In the genomic region with DNA sequence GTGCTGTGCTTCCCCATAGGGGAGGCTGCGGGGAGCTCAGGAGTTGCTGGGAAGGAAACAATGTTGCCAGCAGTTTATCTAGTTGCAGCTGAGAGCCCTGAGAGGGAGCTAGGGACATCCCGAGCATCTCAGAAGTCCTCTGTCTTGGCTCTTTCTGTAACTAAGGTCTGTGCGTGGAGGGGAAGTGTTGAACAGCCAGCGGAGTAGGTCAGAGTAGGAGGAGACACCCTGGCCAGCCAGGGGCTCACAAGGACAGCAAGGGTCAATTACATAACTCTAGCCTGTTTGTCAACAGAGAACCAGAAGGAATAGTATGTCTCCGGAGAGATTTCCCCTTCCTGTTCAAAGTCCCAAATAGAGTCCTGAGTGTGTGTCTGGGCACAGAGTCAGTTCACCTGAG, we compare ENCODE assay signal across 12 mouse cellular contexts. TPM values are rescaled to one million over a fixed set of nuclear protein-coding genes. Genes with fewer than 3 reads are reported as not detected.
A peak's percentile ranks its signal among the peaks of the same experiment; 100 is the strongest.
DNase-seq lines count a peak whose midpoint lies in the region; ATAC-seq and TF ChIP-seq lines count a peak whose summit lies in the region.
"Had no signal": no experiment of that assay in that cellular context is flagged by ENCODE, and none has a peak within 500 bp of the region (broad histone marks: within the 10 kb centered on the region; RNA-seq: fewer than 3 reads in every experiment).

No protein-coding gene starts in this region.

- no peak for TF ChIP-seq POLR2A in spleen, adult 2 months (IDR thresholded peaks at IDR 0.05; ENCODE audit: low read depth, low read length)

- H3K9ac ChIP-seq in heart, embryonic 16.5 days (ENCODE audit: low read length): peak overlapping the region; percentile 7; the same call in 1 of the 2 replicates
- H3K9ac ChIP-seq: hindbrain, embryonic 15.5 days had no signal

- DNase-seq in heart, adult 18-20 months: peak; percentile 60 to 63
- DNase-seq in heart, adult 8-10 months (ENCODE audit: low spot score): no peak
- DNase-seq in spleen, adult 2 months (ENCODE audit: low read depth in 1 of 2, low spot score in 2 of 2): no peak
- no peak for DNase-seq in spleen, adult 18-20 months
- DNase-seq in T-cell, adult 2 months (ENCODE audit: low spot score): no peak
- DNase-seq in layer of hippocampus, adult 8-10 months (ENCODE audit: low spot score in 2 of 2): no peak
- DNase-seq: liver; thymus, postnatal 14 days had no signal

- H3K36me3 ChIP-seq in spleen, adult 2 months (ENCODE audit: control insufficient read depth, insufficient read depth, low read length): no peaks in the 10 kb centered on the region
- 0 out of 2 replicates have a peak, but pooled peaks cover 2% of the 10 kb centered on the region for H3K36me3 ChIP-seq in heart, embryonic 16.5 days (ENCODE audit: control insufficient read depth, insufficient read depth)
- H3K36me3 ChIP-seq: hindbrain, embryonic 15.5 days had no signal

- no peak overlapping the region for H3K4me3 ChIP-seq in spleen, adult 2 months (ENCODE audit: extremely low read depth, insufficient read depth, insufficient read length)
- no peak overlapping the region for H3K4me3 ChIP-seq in heart, embryonic 16.5 days (ENCODE audit: low read length)
- H3K4me3 ChIP-seq: erythroblast, embryonic 14.5 days; hindbrain, embryonic 15.5 days had no signal

- H3K27me3 ChIP-seq in spleen, adult 2 months (ENCODE audit: control insufficient read depth, insufficient read depth, low read length): no peaks in the 10 kb centered on the region
- H3K27me3 ChIP-seq in heart, embryonic 16.5 days (ENCODE audit: control insufficient read depth, insufficient read depth, low read length): no peaks in the 10 kb centered on the region
- H3K27me3 ChIP-seq: hindbrain, embryonic 15.5 days had no signal

- no peak for TF ChIP-seq CTCF in spleen, adult 2 months (IDR thresholded peaks at IDR 0.05; ENCODE audit: extremely low read depth, insufficient read depth, insufficient read length, insufficient replicate concordance)

- no peak overlapping the region for H3K4me2 ChIP-seq in heart, embryonic 16.5 days (ENCODE audit: low read depth, low read length)
- H3K4me2 ChIP-seq: hindbrain, embryonic 15.5 days had no signal

- no peaks in the 10 kb centered on the region for H3K9me3 ChIP-seq in heart, embryonic 16.5 days (replicated peaks; ENCODE audit: control insufficient read depth, low read length)
- H3K9me3 ChIP-seq: hindbrain, embryonic 15.5 days; megakaryocyte, embryonic 14.5 days had no signal

- no peak for ATAC-seq in heart, embryonic 16.5 days (replicated peaks; ENCODE audit: extremely low read depth, insufficient read depth, low FRiP score)

- H3K27ac ChIP-seq in spleen, adult 2 months (ENCODE audit: insufficient read depth, low read length): peak overlapping the region; percentile 28; the same call in 1 of the 2 replicates
- H3K27ac ChIP-seq in heart, embryonic 16.5 days (ENCODE audit: low read length): peak overlapping the region; percentile 66
- H3K27ac ChIP-seq: hindbrain, embryonic 15.5 days had no signal

- 63% methylated on average over 5 of the region's 5 CpGs for WGBS in spleen, adult 2 months
- 34% methylated on average over 5 of the region's 5 CpGs for WGBS in heart, embryonic 16.5 days

- H3K4me1 ChIP-seq in spleen, adult 2 months (ENCODE audit: control insufficient read depth, insufficient read depth, insufficient read length): no peaks in the 10 kb centered on the region
- H3K4me1 ChIP-seq in heart, embryonic 16.5 days (ENCODE audit: control insufficient read depth, insufficient read depth, low read length): peaks cover 61% of the 10 kb centered on the region

RNA-seq across cellular contexts. Expression of a gene that starts 34.7 kb away (rescaled TPM):
- total RNA-seq in heart, adult 18-20 months (2021): 1 to 10 TPM; 8.6 to 9.6 TPM
- total RNA-seq in heart, adult 8-10 months (2022): 1 to 10 TPM; 7.9 to 9.1 (median 8.3) TPM
- polyA plus RNA-seq in spleen, adult 2 months (2012; rRNA removed): 6.1 TPM in 2 replicates
- 29.4 and 30.7 TPM in 2 replicates for polyA plus RNA-seq in heart, embryonic 16.5 days (2015; fragmentation: Nextera tagmentation; extraction: Ambion mirVana)
- 10 to 100 TPM; 14.6 to 20.2 (median 17.3) TPM for total RNA-seq in layer of hippocampus, adult 8-10 months (2022)

Comparison
In these comparisons a context has a peak if more than half of its experiments do, and no peak if none do; other contexts are left out.
1. DNase-seq: peak in heart, adult 18-20 months (2 of 2); none in heart, adult 8-10 months (single experiment), spleen, adult 2 months (0 of 2), spleen, adult 18-20 months (0 of 2), T-cell, adult 2 months (single experiment) and layer of hippocampus, adult 8-10 months (0 of 2).